In genomic region chr3:133738936-133739335, GRCm38 (mm10) we compare ENCODE assay signal across 12 mouse cellular contexts.
"Had no signal": no experiment of that assay in that cellular context is flagged by ENCODE, and none has a peak within 500 bp of the region (broad histone marks: within the 10 kb centered on the region; RNA-seq: fewer than 3 reads in every experiment).

No protein-coding gene starts in this region.

- H3K9me3 ChIP-seq: liver, embryonic 13.5 days had no signal

- H3K4me3 ChIP-seq: layer of hippocampus, adult 2 months; liver, embryonic 13.5 days had no signal

- H3K4me2 ChIP-seq: liver, embryonic 13.5 days; midbrain, embryonic 11.5 days had no signal

- H3K27me3 ChIP-seq: liver, embryonic 13.5 days had no signal

- H3K4me1 ChIP-seq: liver, embryonic 13.5 days had no signal

- DNase-seq: kidney, postnatal 25 days; layer of hippocampus, adult 9-11 months; liver, embryonic 13.5 days; lung, adult 2 months; lung, postnatal 14 days; lung, postnatal 4 days; midbrain, embryonic 14.5 days; thymus, adult 2 months; thymus, postnatal 14 days; thymus, postnatal 4 days had no signal

- H3K27ac ChIP-seq: layer of hippocampus, adult 2 months; liver, embryonic 13.5 days had no signal

- H3K9ac ChIP-seq: liver, embryonic 13.5 days had no signal

- H3K36me3 ChIP-seq: liver, embryonic 13.5 days had no signal
